Mouse (Mus musculus) gastrocnemius, postnatal 14 days (tissue): ENCODE results near the gene Tmem39a. TPM values are rescaled to one million over a fixed set of nuclear protein-coding genes. Genes with fewer than 3 reads are reported as not detected.

Source experiments
- DNase-seq: peaks from one replicate; pipeline ENCODE4 v3.0.0; 2021; ENCODE audit warnings: mixed read lengths
- intact Hi-C: fragments of 180-260 bp; cut with DNase I; formaldehyde crosslinking; loops from one replicate; pipeline ENCODE4 v1.15.1; 2025; ENCODE audit warnings: low total_unique reads
- total RNA-seq, 2 experiments: library from RNA; stranded (reverse); gene quantifications; 2 replicates each; pipeline ENCODE4 v1.2.3; 2021

Tmem39a gene
- total RNA-seq, 2 experiments from 2014 or later: 17.3 to 19.1 TPM

GRCm38 (mm10) chr16:38622283-38622682 is 63.8 kb downstream of the Tmem39a start:
- DNase-seq: no peak
- intact Hi-C loops: loop anchor here (10.0 kb wide), 2 partner anchors 83 to 113 kb away; no protein-coding TSS in a partner anchor

DNA sequence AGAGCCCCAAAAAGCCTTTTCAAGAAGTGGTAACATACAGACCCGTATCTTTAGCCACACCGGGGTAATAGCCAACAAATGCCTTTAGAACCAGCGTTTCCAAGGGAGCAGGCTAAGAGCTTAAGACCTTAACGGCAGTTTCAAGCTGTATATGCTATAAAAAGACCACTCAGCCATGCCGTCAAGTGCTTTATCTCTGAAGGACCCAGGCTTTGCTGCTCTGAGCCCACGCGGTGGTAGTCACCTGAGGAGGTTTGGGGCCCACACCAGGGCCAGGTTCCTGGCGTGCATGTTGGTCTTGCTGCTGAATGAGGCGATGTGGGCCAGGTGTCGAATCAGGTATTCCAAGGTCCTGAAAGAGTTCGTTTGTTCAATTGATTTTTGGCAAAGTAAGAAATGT is 65.8 kb downstream of the Tmem39a start:
- intact Hi-C loops: loop anchor here (10.0 kb wide), 2 partner anchors 80 to 110 kb away; no protein-coding TSS in a partner anchor
- no peak for DNase-seq

DNA sequence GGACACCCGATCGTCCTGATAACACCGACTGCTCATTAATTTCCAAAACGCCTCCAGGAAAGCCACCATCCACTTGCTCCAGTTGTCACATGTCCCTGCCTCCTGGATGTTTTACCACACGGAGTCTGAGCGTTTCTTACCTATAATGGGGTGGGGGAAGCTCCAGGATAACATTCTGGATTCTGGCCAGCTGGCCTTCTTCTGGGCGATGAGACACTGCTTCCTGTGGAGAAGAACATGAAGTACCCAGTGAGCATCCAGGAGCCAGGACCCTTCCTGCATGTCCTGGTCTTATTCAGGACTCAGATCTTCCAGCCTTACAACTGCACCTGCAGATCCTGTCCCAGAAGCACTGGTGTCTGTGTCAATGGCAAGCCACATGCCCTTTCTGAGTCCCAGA is 66.9 kb downstream of the Tmem39a start:
- no peak for DNase-seq
- intact Hi-C loops: loop anchor here (10.0 kb wide), 2 partner anchors 79 to 109 kb away; no protein-coding TSS in a partner anchor

GRCm38 (mm10) chr16:38625811-38626369 is 67.4 kb downstream of the Tmem39a start:
- intact Hi-C loops: loop anchor here (10.0 kb wide), 2 partner anchors 79 to 109 kb away; no protein-coding TSS in a partner anchor
- DNase-seq: no peak

DNA sequence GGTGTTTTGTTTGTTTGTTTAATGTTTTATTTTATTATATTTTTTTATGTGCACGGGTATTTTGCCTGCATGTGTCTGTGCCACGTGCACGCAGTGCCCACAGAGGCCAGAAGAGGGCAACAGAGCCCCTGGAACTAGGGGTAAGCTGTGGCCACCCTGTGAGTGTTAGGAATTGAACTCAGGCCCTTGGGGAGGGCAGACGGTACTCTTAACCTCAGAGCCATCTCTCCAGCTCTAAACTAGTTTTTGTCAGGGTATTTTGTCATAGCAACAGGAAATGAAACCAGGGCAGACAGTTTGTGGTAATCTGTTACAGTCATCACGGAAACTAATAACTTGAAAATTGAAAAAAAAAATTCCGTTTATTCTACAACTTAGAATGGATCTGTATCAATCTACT is 73.6 kb downstream of the Tmem39a start:
- intact Hi-C loops: no loop called here
- DNase-seq: peak; percentile 64

DNA sequence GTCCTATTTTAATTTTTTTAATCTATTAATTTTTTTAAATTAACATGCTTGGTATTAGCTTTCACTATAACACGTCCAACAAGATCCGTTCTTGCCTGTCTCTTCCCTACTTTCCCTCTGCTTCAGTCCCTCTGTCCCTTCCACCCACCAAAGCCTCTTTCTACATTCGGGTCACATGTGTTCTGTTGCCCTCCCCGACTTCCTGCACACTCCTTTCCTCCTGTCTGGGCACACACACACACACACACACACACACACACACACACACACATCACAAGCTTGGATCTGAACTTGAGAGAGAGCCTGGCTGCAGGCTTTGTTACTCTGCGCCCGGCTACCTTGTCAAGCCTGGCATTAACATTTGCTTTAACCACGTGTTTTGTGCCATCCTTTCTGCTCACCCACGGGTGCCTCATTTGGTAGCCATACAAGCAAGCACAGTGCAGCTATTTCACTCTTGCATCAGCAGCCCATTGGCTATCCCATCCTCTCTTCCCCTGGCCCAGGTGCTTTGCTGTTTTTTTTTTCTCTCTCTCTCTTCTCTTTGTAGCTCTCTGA is 77.4 kb downstream of the Tmem39a start:
- intact Hi-C loops: no loop called here
- no peak for DNase-seq

DNA sequence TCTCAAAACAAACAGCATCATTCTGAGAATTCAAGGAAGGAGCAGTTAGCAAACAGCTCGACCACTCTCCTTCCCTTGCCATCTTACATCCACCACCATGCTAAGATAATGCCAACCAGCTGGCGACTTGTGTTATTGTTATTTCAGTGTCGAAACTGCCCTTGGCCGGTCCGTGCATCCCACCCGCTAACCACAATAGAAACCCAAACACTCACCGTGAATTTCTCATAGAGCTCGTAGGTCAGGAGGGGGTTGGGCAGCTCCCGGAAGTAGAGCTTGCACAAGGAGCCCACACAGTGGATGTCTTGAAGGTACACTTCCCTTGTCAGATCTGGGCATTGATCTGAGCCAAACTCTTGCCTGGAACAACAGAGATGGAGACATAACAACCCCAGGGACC is 78.2 kb downstream of the Tmem39a start:
- no peak for DNase-seq
- intact Hi-C loops: no loop called here

- DNase-seq: no peak
- intact Hi-C loops: no loop called here
Measured at GRCm38 (mm10) chr16:38637085-38637484, 78.6 kb downstream of the Tmem39a start.

Other genes starting within 250 kb of the Tmem39a start
- not detected for gene Maats1, start 216.6 kb upstream of the Tmem39a start, total RNA-seq
- 100 to 1,000 TPM; 134 to 137 TPM for gene Cox17, start 211.7 kb upstream of the Tmem39a start, total RNA-seq
- gene Gm21987, start 211.7 kb upstream of the Tmem39a start, total RNA-seq: not detected
- 10 to 100 TPM; 56.1 to 66.9 TPM for gene Popdc2, start 196.5 kb upstream of the Tmem39a start, total RNA-seq
- 1 to 10 TPM; 3.8 to 4.7 TPM for gene Pla1a, start 125.6 kb upstream of the Tmem39a start, total RNA-seq
- 10 to 100 TPM; 25.5 to 27.6 TPM for gene Adprh, start 106.0 kb upstream of the Tmem39a start, total RNA-seq
- under 1 TPM in 1 of 2 experiments, not detected in 1; 0.12 TPM for gene Cd80, start 103.1 kb upstream of the Tmem39a start, total RNA-seq
- 10 to 100 TPM; 40.7 to 45.0 TPM for gene Timmdc1, start 36.0 kb upstream of the Tmem39a start, total RNA-seq
- 1 to 10 TPM; 8.3 to 9.0 TPM for gene Poglut1, start 8.4 kb upstream of the Tmem39a start, total RNA-seq
- gene Arhgap31, start 154.6 kb downstream of the Tmem39a start, total RNA-seq: 10 to 100 TPM; 20.8 to 22.6 TPM
- 1 to 10 TPM; 3.6 to 5.7 TPM for gene B4galt4, start 183.6 kb downstream of the Tmem39a start, total RNA-seq
- gene Upk1b, start 241.6 kb downstream of the Tmem39a start, total RNA-seq: not detected